Mouse (Mus musculus): ENCODE data around the gene Nuak2. TPM values are rescaled to one million over a fixed set of nuclear protein-coding genes. Genes with fewer than 3 reads are reported as not detected.

The Nuak2 gene
- polyA plus RNA-seq, 1 experiment from 2014 or later, result 3.8 TPM

- H3K36me3 ChIP-seq, result no peaks in the 10 kb centered on the region
- no peak overlapping the region; the same call in 1 of the 2 replicates for H3K4me3 ChIP-seq (replicated peaks)
- H3K27ac ChIP-seq, result no peak overlapping the region
- peak overlapping the region; percentile 99; the same call in 1 of the 2 replicates for H3K4me2 ChIP-seq
- H3K27me3 ChIP-seq, result peaks cover 74% of the 10 kb centered on the region
- no peaks in the 10 kb centered on the region for H3K9me3 ChIP-seq (replicated peaks)
- 78% methylated on average over 5 of the region's 5 CpGs for WGBS
- H3K9ac ChIP-seq, result no peak overlapping the region
- peaks cover 21% of the 10 kb centered on the region for H3K4me1 ChIP-seq
- ATAC-seq (replicated peaks; ENCODE audit: low FRiP score), result no peak
These were observed 16.2 kb upstream of the Nuak2 start for GRCm38 (mm10) chr1:132299744-132300143.

GRCm38 (mm10) chr1:132301242-132301641, 14.7 kb upstream of the Nuak2 start:
- no peaks in the 10 kb centered on the region for H3K9me3 ChIP-seq (replicated peaks)

GRCm38 (mm10) chr1:132302341-132302866, 13.5 kb upstream of the Nuak2 start:
- WGBS, result 81% methylated on average over 9 of the region's 9 CpGs
- Histone ChIP-seq H3K27ac (no peak overlapping the region), H3K4me1 (peaks cover 17% of the 10 kb centered on the region), H3K9me3 (replicated peaks) (no peaks in the 10 kb centered on the region), H3K27me3 (peaks cover 51% of the 10 kb centered on the region), H3K4me3 (replicated peaks) (no peak overlapping the region), H3K36me3 (no peaks in the 10 kb centered on the region), H3K4me2 (no peak overlapping the region), H3K9ac (no peak overlapping the region)
- no peak for ATAC-seq (replicated peaks; ENCODE audit: low FRiP score)

More at GRCm38 (mm10) chr1:132301242-132301641, 14.7 kb upstream of the Nuak2 start:
- ATAC-seq (replicated peaks; ENCODE audit: low FRiP score), result no peak
- WGBS, result 85% methylated on average over 5 of the region's 5 CpGs
- H3K27ac ChIP-seq, result no peak overlapping the region
- no peak overlapping the region for H3K9ac ChIP-seq
- peaks cover 17% of the 10 kb centered on the region for H3K4me1 ChIP-seq
- H3K4me2 ChIP-seq, result no peak overlapping the region
- no peaks in the 10 kb centered on the region for H3K36me3 ChIP-seq
- peaks cover 62% of the 10 kb centered on the region for H3K27me3 ChIP-seq
- no peak overlapping the region for H3K4me3 ChIP-seq (replicated peaks)

- no peak overlapping the region for H3K4me2 ChIP-seq
- no peaks in the 10 kb centered on the region for H3K36me3 ChIP-seq
- 31% methylated on average over 9 of the region's 9 CpGs for WGBS
- H3K4me1 ChIP-seq, result peaks cover 5% of the 10 kb centered on the region
- H3K9ac ChIP-seq, result no peak overlapping the region
- no peak overlapping the region for H3K27ac ChIP-seq
- H3K4me3 ChIP-seq (replicated peaks), result no peak overlapping the region
- H3K9me3 ChIP-seq (replicated peaks), result no peaks in the 10 kb centered on the region
- no peak for ATAC-seq (replicated peaks; ENCODE audit: low FRiP score)
- H3K27me3 ChIP-seq, result peaks cover 28% of the 10 kb centered on the region
These were observed 11.2 kb upstream of the Nuak2 start for GRCm38 (mm10) chr1:132304618-132305214.

GRCm38 (mm10) chr1:132306160-132306559, 9.8 kb upstream of the Nuak2 start:
- H3K27ac ChIP-seq, result no peak overlapping the region
- no peak overlapping the region for H3K9ac ChIP-seq
- no peaks in the 10 kb centered on the region for H3K36me3 ChIP-seq
- no peaks in the 10 kb centered on the region for H3K9me3 ChIP-seq (replicated peaks)
- H3K4me3 ChIP-seq (replicated peaks), result no peak overlapping the region
- no peak for ATAC-seq (replicated peaks; ENCODE audit: low FRiP score)
- peaks cover 17% of the 10 kb centered on the region for H3K27me3 ChIP-seq
- no peak overlapping the region for H3K4me2 ChIP-seq
- 36% methylated on average over 4 of the region's 4 CpGs for WGBS
- H3K4me1 ChIP-seq, result peaks cover 14% of the 10 kb centered on the region

GRCm38 (mm10) chr1:132306808-132307207, 9.1 kb upstream of the Nuak2 start:
- Histone ChIP-seq H3K4me3 (replicated peaks) (no peak overlapping the region), H3K4me1 (peaks cover 19% of the 10 kb centered on the region), H3K27ac (no peak overlapping the region), H3K9ac (no peak overlapping the region), H3K36me3 (no peaks in the 10 kb centered on the region), H3K4me2 (no peak overlapping the region), H3K9me3 (replicated peaks) (no peaks in the 10 kb centered on the region), H3K27me3 (peaks cover 10% of the 10 kb centered on the region)
- ATAC-seq (replicated peaks; ENCODE audit: low FRiP score), result no peak
- 21% methylated on average over 4 of the region's 4 CpGs for WGBS

GRCm38 (mm10) chr1:132307962-132308361, 8.0 kb upstream of the Nuak2 start:
- H3K4me2 ChIP-seq, result no peak overlapping the region
- no peak for ATAC-seq (replicated peaks; ENCODE audit: low FRiP score)
- H3K27ac ChIP-seq, result no peak overlapping the region
- no peak overlapping the region for H3K4me3 ChIP-seq (replicated peaks)
- peaks cover 6% of the 10 kb centered on the region; the same call in 1 of the 2 replicates for H3K27me3 ChIP-seq
- WGBS, result 89% methylated on average over 6 of the region's 6 CpGs
- H3K36me3 ChIP-seq, result no peaks in the 10 kb centered on the region
- H3K9me3 ChIP-seq (replicated peaks), result no peaks in the 10 kb centered on the region
- H3K4me1 ChIP-seq, result peaks cover 29% of the 10 kb centered on the region
- H3K9ac ChIP-seq, result no peak overlapping the region

- Histone ChIP-seq H3K4me3 (replicated peaks) (no peak overlapping the region), H3K36me3 (no peaks in the 10 kb centered on the region), H3K4me2 (no peak overlapping the region), H3K4me1 (peaks cover 31% of the 10 kb centered on the region), H3K9ac (no peak overlapping the region), H3K27ac (no peak overlapping the region), H3K9me3 (replicated peaks) (no peaks in the 10 kb centered on the region), H3K27me3 (peaks cover 6% of the 10 kb centered on the region; the same call in 1 of the 2 replicates)
- 86% methylated on average over 7 of the region's 7 CpGs for WGBS
- ATAC-seq (replicated peaks; ENCODE audit: low FRiP score), result no peak
These were observed 7.3 kb upstream of the Nuak2 start for GRCm38 (mm10) chr1:132308674-132309073.

- H3K9me3 ChIP-seq (replicated peaks), result no peaks in the 10 kb centered on the region
- ATAC-seq (replicated peaks; ENCODE audit: low FRiP score), result no peak
- H3K4me2 ChIP-seq, result no peak overlapping the region
- H3K4me1 ChIP-seq, result peaks cover 36% of the 10 kb centered on the region
- H3K4me3 ChIP-seq (replicated peaks), result no peak overlapping the region
- peaks cover 20% of the 10 kb centered on the region for H3K27me3 ChIP-seq
- no peak overlapping the region for H3K9ac ChIP-seq
- 62% methylated on average over 7 of the region's 7 CpGs for WGBS
- H3K27ac ChIP-seq, result no peak overlapping the region
- H3K36me3 ChIP-seq, result no peaks in the 10 kb centered on the region
These were observed 5.2 kb upstream of the Nuak2 start for GRCm38 (mm10) chr1:132310754-132311153.

- H3K27ac ChIP-seq, result no peak overlapping the region
- H3K4me3 ChIP-seq (replicated peaks), result no peak overlapping the region
These were observed 4.6 kb upstream of the Nuak2 start for GRCm38 (mm10) chr1:132311174-132311859.

GRCm38 (mm10) chr1:132312043-132312442, 3.9 kb upstream of the Nuak2 start:
- WGBS, result 57% methylated on average over 2 of the region's 2 CpGs
- H3K27me3 ChIP-seq, result peaks cover 26% of the 10 kb centered on the region
- H3K36me3 ChIP-seq, result no peaks in the 10 kb centered on the region
- no peak overlapping the region for H3K4me3 ChIP-seq (replicated peaks)
- H3K9ac ChIP-seq, result no peak overlapping the region
- H3K4me2 ChIP-seq, result no peak overlapping the region
- H3K4me1 ChIP-seq, result peaks cover 43% of the 10 kb centered on the region
- ATAC-seq (replicated peaks; ENCODE audit: low FRiP score), result no peak
- no peak overlapping the region for H3K27ac ChIP-seq
- no peaks in the 10 kb centered on the region for H3K9me3 ChIP-seq (replicated peaks)

More at GRCm38 (mm10) chr1:132311174-132311859, 4.6 kb upstream of the Nuak2 start:
- no peaks in the 10 kb centered on the region for H3K36me3 ChIP-seq
- peaks cover 42% of the 10 kb centered on the region for H3K4me1 ChIP-seq
- ATAC-seq (replicated peaks; ENCODE audit: low FRiP score), result no peak
- H3K27me3 ChIP-seq, result peaks cover 24% of the 10 kb centered on the region
- 49% methylated on average over 10 of the region's 10 CpGs for WGBS
- H3K9me3 ChIP-seq (replicated peaks), result no peaks in the 10 kb centered on the region
- no peak overlapping the region for H3K4me2 ChIP-seq
- H3K9ac ChIP-seq, result no peak overlapping the region

- Histone ChIP-seq H3K27me3 (peaks cover 28% of the 10 kb centered on the region), H3K9me3 (replicated peaks) (no peaks in the 10 kb centered on the region), H3K9ac (no peak overlapping the region), H3K4me2 (no peak overlapping the region), H3K4me3 (replicated peaks) (no peak overlapping the region), H3K4me1 (peaks cover 43% of the 10 kb centered on the region), H3K36me3 (no peaks in the 10 kb centered on the region), H3K27ac (no peak overlapping the region)
- WGBS, result 58% methylated on average over 3 of the region's 3 CpGs
- ATAC-seq (replicated peaks; ENCODE audit: low FRiP score), result peak; percentile 54; the same call in 1 of the 2 replicates
These were observed 3.2 kb upstream of the Nuak2 start for GRCm38 (mm10) chr1:132312703-132313102.

Data from kidney, embryonic 15.5 days (tissue).